Mouse (Mus musculus): Measurements from ENCODE around the gene S100a5.
A peak's percentile ranks its signal among the peaks of the same experiment; 100 is the strongest.

The S100a5 gene

GRCm38 (mm10) chr3:90600458-90601195 is 7.7 kb upstream of the S100a5 start:
- no peak for DNase-seq (ENCODE audit: low spot score)

- no peak for DNase-seq (ENCODE audit: low spot score)
Observed at GRCm38 (mm10) chr3:90601486-90602110, 6.7 kb upstream of the S100a5 start, which contains the start of gene Gm42674. TSS of gene Gm42674 (plus strand) at chr3:90601904.

DNA sequence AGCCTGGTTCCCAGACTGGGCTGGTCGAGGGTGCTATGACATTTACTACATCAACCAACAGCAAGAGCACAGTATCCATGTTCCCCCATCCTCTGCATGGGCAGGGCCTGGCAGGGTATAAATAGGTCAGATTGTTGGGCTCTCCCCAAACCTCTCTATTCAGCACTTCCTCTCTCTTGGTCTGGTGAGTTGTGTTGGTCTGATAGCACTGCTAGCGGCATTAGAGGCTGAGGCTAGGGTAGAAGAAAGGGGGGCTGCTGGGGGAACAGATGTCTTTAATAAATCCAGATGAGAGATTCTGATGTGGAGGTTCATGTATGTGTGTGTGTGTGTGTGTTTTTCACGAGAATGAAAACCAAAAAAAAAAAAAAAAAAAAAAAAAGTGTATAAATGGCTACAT is 4.7 kb upstream of the S100a5 start, which contains the start of gene S100a4:
Gene S100a4 (plus strand): TSS at position 149 of the 400 bp plus-strand sequence.
- no peak for DNase-seq (ENCODE audit: low spot score)

DNA sequence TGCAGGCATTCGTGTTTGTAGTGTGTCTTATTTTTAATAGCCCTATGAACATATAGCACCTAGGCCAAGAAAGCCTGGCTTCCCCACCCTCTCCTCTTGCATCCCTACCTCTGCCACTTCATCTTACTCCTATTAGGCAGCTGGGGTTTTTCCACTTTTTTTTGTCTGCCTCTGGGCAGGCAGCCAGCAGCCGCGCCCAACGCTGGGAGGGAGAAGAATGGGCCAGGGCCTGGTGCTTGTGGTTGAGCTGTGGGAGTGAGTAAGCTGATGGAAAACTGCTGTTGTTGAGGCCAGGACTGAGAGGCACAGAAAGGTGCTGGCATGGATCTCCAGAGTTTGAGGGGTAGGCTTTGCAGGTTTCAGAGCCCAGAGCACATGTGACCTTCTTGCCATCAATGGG is 3.9 kb upstream of the S100a5 start:
- DNase-seq (ENCODE audit: low spot score), result peak; percentile 85

DNA sequence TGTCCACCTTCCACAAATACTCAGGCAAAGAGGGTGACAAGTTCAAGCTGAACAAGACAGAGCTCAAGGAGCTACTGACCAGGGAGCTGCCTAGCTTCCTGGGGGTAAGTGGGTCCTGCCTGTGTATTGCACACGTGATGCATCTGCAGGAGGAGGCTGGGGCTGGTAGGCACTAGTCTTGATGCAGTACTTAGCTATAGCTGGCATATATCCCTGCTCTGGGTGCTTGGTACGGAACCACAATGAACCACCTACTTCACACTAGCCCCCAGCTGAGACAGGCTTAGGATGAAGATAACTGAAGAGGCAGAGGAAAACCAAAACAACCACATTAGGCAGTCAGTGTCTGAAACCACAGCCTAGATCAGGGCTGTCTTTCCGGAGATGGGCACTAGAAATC is 3.3 kb upstream of the S100a5 start:
- no peak for DNase-seq (ENCODE audit: low spot score)

- no peak for DNase-seq (ENCODE audit: low spot score)
Observed at GRCm38 (mm10) chr3:90605736-90606135, 2.6 kb upstream of the S100a5 start.

DNA sequence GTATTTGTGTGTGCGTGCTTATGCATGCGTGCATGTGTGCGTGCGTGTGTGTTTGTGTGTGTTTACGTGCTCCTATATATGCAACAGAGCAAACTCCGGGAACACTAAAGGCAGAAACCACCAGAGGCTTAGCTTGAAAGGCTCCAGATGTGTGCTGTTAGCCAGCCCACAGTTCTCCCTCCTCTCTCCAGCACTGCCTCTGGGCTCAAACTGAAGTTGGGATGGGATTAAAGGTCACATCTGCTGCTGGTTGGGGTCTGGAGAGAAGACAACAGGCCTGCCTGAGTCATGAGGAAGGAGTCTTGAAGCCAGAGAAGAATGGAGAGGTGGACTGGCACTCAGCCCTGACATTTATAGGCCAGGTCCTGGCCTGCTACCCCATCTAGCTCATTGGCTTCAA is 2.1 kb upstream of the S100a5 start:
- DNase-seq (ENCODE audit: low spot score), result no peak

DNA sequence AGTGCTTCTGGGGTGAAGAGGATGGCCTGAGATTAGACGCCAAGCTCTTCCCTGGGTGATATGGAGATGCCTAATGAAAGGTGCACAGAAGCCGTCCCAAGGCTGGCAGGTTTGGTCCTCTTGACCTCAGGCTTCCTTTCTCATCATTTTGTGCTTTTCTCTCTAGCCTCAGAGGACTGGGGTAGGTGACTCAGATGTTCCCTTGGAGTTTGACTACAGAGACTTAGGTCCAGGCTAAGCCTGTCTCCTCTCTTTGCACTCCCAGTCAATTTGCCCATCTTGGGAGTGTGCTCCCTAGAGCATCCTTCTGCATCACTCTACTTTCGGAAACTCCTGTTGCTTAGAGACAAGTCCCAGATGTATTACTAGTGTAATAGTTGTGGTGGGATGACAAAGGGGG is 962 bp upstream of the S100a5 start:
- no peak for DNase-seq (ENCODE audit: low spot score)

- no peak for DNase-seq (ENCODE audit: low spot score)
Observed at GRCm38 (mm10) chr3:90609102-90609501, 779 bp downstream of the S100a5 start.

DNA sequence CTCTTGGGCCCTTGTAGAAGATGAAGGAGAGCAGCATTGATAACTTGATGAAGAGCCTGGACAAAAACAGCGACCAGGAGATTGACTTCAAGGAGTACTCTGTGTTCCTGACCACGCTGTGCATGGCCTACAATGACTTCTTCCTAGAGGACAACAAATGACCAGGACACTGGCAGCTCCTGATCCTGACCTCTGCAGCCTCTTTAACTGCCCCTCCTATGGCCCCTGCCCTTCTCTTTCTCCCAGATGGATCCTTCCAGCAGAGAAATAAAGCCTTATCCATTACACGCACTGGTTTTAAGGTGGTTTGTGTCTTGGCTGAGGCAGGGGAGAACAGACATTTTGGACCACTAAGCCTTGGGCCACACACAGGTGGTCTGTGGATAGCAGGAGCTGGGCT is 3.2 kb downstream of the S100a5 start:
- DNase-seq (ENCODE audit: low spot score), result no peak

DNA sequence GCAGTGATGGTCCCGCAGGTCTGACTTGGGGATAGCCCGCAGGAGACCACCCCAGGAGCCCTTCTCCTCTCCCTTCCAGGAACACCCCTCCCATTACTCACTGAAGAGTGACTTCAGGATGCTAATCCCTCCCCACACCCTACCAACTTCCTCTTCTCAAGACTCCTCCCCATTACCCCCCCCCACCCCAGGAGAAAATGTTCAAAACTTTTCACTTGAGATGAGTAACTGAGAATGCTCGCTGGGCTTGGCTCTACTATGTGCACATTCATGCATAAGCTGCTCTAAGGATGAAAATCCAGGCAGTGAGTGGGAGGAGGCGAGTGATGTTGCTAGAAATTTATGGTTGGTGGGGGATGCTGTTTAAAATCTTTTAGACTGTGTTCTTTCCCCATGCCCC is 3.7 kb downstream of the S100a5 start:
- DNase-seq (ENCODE audit: low spot score), result no peak

DNA sequence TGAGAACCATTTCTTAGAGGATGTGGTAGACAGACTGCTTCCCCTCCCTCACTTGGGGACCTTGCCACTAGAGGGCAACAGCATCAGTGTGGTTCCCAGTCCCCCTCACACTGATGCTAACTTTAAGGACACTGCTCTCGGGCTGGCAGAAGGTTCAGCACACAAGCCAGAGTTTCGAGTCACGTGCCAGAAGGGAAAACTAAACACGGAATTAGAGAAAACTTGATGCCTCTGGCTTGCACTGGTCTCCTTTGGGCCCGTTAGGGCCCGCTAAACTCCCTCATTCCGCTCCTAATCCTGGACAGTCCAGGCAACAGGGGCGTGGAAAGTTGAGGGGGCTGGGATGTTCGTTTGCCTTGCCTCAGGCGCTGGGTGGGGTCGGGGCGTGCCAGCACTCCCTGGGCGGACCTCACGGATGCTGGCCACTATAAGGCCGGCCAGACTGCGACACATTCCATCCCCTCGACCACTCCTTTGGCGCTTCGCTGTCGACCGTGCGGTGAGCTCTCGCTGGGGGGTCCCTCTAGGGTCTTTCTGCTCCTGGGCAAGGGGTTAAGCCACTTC is 4.5 kb downstream of the S100a5 start, which contains the start of gene S100a6:
Gene S100a6 (plus strand): TSS at position 155 of the 564 bp plus-strand sequence.
- DNase-seq (ENCODE audit: low spot score), result peak; percentile 78

DNA sequence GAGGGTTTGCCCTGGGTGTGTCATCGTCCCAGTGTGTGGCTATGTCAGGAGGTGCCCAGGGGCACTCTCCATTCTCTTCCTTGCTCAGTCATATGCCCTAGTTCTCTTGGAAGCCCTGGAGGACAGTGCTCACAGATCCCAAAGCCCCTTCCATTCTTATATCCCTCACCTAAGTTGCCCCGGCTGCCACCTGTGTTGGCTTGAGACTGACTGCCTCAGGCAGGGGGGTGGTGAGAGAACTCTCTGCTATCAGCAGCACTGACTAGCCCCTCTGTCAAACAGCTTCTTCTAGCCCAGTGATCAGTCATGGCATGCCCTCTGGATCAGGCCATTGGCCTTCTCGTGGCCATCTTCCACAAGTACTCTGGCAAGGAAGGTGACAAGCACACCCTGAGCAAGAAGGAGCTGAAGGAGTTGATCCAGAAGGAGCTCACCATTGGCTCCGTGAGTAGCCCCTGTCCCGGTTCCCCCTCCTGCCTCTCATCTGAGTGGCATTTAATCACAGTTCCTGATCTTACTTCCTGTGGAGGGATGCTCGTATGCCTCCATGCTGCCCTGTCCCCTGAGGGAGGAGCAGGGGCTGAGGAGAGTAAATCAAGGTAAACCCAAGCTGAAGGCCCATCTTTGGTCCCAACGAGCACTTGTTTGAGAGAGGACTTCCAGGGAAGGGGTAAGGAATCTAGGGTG is 5.3 kb downstream of the S100a5 start:
- no peak for DNase-seq (ENCODE audit: low spot score)

GRCm38 (mm10) chr3:90614148-90614530 is 5.8 kb downstream of the S100a5 start:
- DNase-seq (ENCODE audit: low spot score), result no peak

- DNase-seq (ENCODE audit: low spot score), result no peak
Observed at GRCm38 (mm10) chr3:90614611-90615251, 6.4 kb downstream of the S100a5 start.

- peak; percentile 89 for DNase-seq (ENCODE audit: low spot score)
Observed at GRCm38 (mm10) chr3:90615415-90615814, 7.1 kb downstream of the S100a5 start.

GRCm38 (mm10) chr3:90615911-90616310 is 7.6 kb downstream of the S100a5 start:
- DNase-seq (ENCODE audit: low spot score), result no peak

DNA sequence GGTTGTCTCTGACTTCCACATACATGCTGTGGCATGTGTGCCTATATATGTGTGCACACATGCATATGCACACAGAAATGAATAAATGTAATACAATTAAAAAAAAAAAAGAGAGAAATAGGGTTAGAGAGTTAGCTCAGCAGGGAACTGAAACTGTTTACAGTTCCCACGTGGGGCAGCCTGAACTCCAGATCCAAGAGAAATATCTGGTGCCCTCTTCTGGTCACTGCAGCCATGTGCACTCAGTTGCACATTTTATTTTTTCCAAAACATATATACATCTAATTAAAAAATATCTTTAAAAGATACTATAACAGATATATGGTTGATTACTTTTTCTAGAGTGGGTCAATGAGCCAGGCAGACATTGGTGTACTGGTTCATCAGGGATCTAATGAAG is 9.3 kb downstream of the S100a5 start:
- DNase-seq (ENCODE audit: low spot score), result no peak

DNA sequence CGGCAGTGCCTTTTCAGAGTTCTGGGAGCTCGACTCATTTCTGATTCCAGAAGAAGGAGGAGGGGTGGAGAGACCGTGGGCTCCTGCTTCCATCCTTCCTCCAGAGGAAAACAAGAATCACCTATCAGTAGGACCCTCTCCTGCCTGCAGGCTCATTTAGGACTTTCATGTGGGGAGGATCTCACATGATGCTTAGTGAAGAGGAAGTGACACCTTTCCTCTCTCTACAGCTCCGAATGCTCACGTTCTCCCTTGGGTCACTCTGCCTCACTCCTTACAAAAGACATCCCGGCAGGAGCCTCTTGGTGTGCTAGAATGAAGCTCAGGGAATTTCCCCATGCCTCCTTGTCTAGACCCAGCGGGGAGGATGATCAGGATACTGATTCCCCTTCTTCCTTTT is 13.2 kb downstream of the S100a5 start:
- no peak for DNase-seq (ENCODE audit: low spot score)

DNA sequence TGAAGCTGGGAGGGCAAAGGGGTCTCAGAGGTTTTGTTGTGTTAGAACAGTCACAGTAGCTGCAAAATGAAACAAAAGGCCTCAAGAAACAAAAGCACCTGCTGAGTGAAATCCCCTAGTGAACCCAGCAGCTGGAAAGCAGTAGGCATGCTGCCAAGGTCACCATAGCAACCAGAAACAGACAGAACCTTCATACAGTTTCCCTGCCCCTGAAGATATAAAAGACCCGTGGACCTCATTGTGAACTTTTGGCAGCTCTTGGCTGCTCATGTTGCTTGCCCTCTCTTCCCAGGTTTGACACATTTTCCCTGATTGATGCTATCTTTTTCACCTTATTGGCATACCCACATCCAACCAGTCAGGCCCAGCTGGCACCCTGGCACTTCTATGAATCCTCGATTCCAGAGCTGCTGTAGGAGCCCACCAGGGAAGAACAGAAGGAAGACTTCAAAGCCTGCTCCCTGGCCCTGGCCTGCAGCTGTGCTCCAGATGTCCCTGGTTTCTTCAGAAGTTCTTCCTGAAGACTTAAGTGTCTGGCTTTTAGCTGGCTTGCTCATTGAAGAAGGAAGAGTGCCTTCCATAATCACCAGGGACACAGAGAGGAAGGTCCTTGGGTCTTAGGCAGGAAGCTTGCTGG is 15.2 kb downstream of the S100a5 start:
- peak; percentile 64 for DNase-seq (ENCODE audit: low spot score)

GRCm38 (mm10) chr3:90625496-90625895 is 17.2 kb downstream of the S100a5 start:
- DNase-seq (ENCODE audit: low spot score), result no peak
